Mouse (Mus musculus): ENCODE results near the gene Mat2b.

The Mat2b gene

GRCm38 (mm10) chr11:40675014-40675730 lies 19.8 kb downstream of the Mat2b start:
- in situ Hi-C loops (cut with MboI, MseI) = no loop called here

- in situ Hi-C loops (cut with MboI, MseI) = no loop called here
Observed at GRCm38 (mm10) chr11:40649726-40650445, 45.1 kb downstream of the Mat2b start.

- in situ Hi-C loops (cut with MboI, MseI) = no loop called here
Observed at GRCm38 (mm10) chr11:40647246-40647645, 47.8 kb downstream of the Mat2b start.
